Mouse (Mus musculus): ENCODE measurements around the gene Plxnc1. TPM values are rescaled to one million over a fixed set of nuclear protein-coding genes. Genes with fewer than 3 reads are reported as not detected.

Plxnc1 gene
- total and polyA plus RNA-seq, 2 experiments from 2014 or later, result 1.4 to 9.4 TPM

DNA sequence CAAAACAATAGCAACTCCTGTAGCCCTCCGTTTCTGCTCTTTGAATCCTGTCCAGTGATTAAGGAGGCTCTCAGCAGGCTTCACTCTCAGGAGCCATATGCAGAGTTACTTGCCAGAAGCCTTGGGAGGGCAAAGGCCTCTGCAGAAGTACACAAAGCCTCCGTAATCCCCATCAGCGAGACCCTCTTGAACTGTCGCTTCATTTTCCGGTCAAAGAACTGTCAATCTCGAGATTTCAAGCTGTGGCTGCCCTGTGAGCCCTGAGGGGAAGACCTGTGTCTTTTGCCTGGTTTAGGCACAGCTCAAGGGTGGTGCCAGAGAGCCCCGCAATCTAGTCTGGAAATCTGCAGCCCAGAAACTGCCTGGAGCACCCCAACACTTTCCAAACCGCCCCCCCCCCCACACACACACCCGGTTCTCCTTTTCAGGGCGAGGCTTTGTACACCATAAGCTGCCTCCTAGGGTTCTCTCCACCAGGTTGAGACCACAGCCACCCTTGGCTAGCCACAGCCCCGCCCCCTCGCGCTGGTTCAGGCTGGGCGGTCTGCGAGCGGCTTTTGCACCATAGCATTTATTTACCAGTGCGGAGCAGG, 2.1 kb downstream of the Plxnc1 start:
- Histone ChIP-seq H3K4me2 (ENCODE audit: low read depth, low read length) (peak overlapping the region; percentile 99), H3K4me3 (ENCODE audit: low read depth, low read length) (peak overlapping the region; percentile 82), H3K27me3 (ENCODE audit: control insufficient read depth, insufficient read depth, low read length) (peaks cover 52% of the 10 kb centered on the region), H3K27ac (ENCODE audit: low read depth) (no peak overlapping the region), H3K4me1 (ENCODE audit: control insufficient read depth, insufficient read depth) (peaks cover 15% of the 10 kb centered on the region), H3K9me3 (replicated peaks; ENCODE audit: control insufficient read depth, low read length) (no peaks in the 10 kb centered on the region), H3K36me3 (replicated peaks; ENCODE audit: control insufficient read depth, insufficient read depth, low read length) (no peaks in the 10 kb centered on the region), H3K9ac (replicated peaks; ENCODE audit: low read depth, low read length) (no peak overlapping the region)
- 9% methylated on average over 17 of the region's 17 CpGs for WGBS
- DNase-seq (ENCODE audit: low spot score), result no peak
- TF ChIP-seq EP300 (IDR thresholded peaks at IDR 0.05; ENCODE audit: low read depth), result no peak
- ATAC-seq (ENCODE audit: insufficient read depth, low read depth), result 0 out of 2 replicates have a peak, but pooled peaks have one; percentile 19

DNA sequence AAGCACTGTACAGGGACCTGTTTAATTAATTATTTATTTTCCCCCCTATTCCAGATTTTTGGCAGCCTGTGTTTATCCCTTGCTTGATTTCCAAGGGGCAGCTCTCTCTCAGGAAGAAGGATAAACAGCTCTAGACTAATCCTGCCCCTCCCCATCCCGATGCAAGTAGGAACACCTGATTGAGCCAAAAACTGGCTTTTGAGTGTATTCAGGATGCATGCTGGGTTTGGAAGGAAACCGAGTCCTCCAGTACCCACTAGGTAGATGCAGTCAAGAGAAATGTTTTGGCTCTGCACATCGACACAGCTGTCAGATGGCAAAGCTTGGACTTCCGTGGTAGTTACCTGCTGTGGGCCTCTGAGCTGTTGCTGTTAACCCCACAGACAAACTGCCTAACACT, 3.1 kb downstream of the Plxnc1 start:
- H3K27ac ChIP-seq (ENCODE audit: low read depth), result no peak overlapping the region
- H3K9me3 ChIP-seq (replicated peaks; ENCODE audit: control insufficient read depth, low read length), result no peaks in the 10 kb centered on the region
- H3K4me1 ChIP-seq (ENCODE audit: control insufficient read depth, insufficient read depth), result peaks cover 15% of the 10 kb centered on the region
- H3K4me2 ChIP-seq (ENCODE audit: low read depth, low read length), result no peak overlapping the region
- H3K27me3 ChIP-seq (ENCODE audit: control insufficient read depth, insufficient read depth, low read length), result peaks cover 50% of the 10 kb centered on the region
- TF ChIP-seq EP300 (IDR thresholded peaks at IDR 0.05; ENCODE audit: low read depth), result no peak
- TF ChIP-seq CTCF (IDR thresholded peaks at IDR 0.05; ENCODE audit: low read depth), result no peak
- ATAC-seq (ENCODE audit: insufficient read depth, low read depth) (no peak), DNase-seq (ENCODE audit: low spot score) (no peak)
- no peak overlapping the region for H3K9ac ChIP-seq (replicated peaks; ENCODE audit: low read depth, low read length)
- H3K4me3 ChIP-seq (ENCODE audit: low read depth, low read length), result no peak overlapping the region
- no peaks in the 10 kb centered on the region for H3K36me3 ChIP-seq (replicated peaks; ENCODE audit: control insufficient read depth, insufficient read depth, low read length)
- 46% methylated on average over 4 of the region's 4 CpGs for WGBS

GRCm38 (mm10) chr10:94940786-94941185, 3.8 kb downstream of the Plxnc1 start:
- Histone ChIP-seq H3K9ac (replicated peaks; ENCODE audit: low read depth, low read length) (no peak overlapping the region), H3K36me3 (replicated peaks; ENCODE audit: control insufficient read depth, insufficient read depth, low read length) (no peaks in the 10 kb centered on the region), H3K27me3 (ENCODE audit: control insufficient read depth, insufficient read depth, low read length) (peaks cover 42% of the 10 kb centered on the region), H3K9me3 (replicated peaks; ENCODE audit: control insufficient read depth, low read length) (no peaks in the 10 kb centered on the region), H3K4me1 (ENCODE audit: control insufficient read depth, insufficient read depth) (peaks cover 15% of the 10 kb centered on the region), H3K27ac (ENCODE audit: low read depth) (no peak overlapping the region), H3K4me3 (ENCODE audit: low read depth, low read length) (no peak overlapping the region), H3K4me2 (ENCODE audit: low read depth, low read length) (no peak overlapping the region)
- no peak for ATAC-seq (ENCODE audit: insufficient read depth, low read depth)
- no peak for TF ChIP-seq CTCF (IDR thresholded peaks at IDR 0.05; ENCODE audit: low read depth)
- TF ChIP-seq EP300 (IDR thresholded peaks at IDR 0.05; ENCODE audit: low read depth), result no peak
- WGBS, result 40% methylated on average over 7 of the region's 7 CpGs
- DNase-seq (ENCODE audit: low spot score), result no peak

GRCm38 (mm10) chr10:94940061-94940460, 4.6 kb downstream of the Plxnc1 start:
- TF ChIP-seq EP300 (IDR thresholded peaks at IDR 0.05; ENCODE audit: low read depth) (no peak), CTCF (IDR thresholded peaks at IDR 0.05; ENCODE audit: low read depth) (no peak)
- no peak overlapping the region for H3K27ac ChIP-seq (ENCODE audit: low read depth)
- no peaks in the 10 kb centered on the region for H3K9me3 ChIP-seq (replicated peaks; ENCODE audit: control insufficient read depth, low read length)
- H3K36me3 ChIP-seq (replicated peaks; ENCODE audit: control insufficient read depth, insufficient read depth, low read length), result no peaks in the 10 kb centered on the region
- ATAC-seq (ENCODE audit: insufficient read depth, low read depth) (no peak), DNase-seq (ENCODE audit: low spot score) (no peak)
- H3K4me2 ChIP-seq (ENCODE audit: low read depth, low read length), result no peak overlapping the region
- WGBS, result 40% methylated on average over 2 of the region's 2 CpGs
- no peak overlapping the region for H3K9ac ChIP-seq (replicated peaks; ENCODE audit: low read depth, low read length)
- H3K27me3 ChIP-seq (ENCODE audit: control insufficient read depth, insufficient read depth, low read length), result peaks cover 35% of the 10 kb centered on the region
- peaks cover 15% of the 10 kb centered on the region for H3K4me1 ChIP-seq (ENCODE audit: control insufficient read depth, insufficient read depth)
- no peak overlapping the region for H3K4me3 ChIP-seq (ENCODE audit: low read depth, low read length)

- no peaks in the 10 kb centered on the region for H3K36me3 ChIP-seq (replicated peaks; ENCODE audit: control insufficient read depth, insufficient read depth, low read length)
- no peak overlapping the region for H3K27ac ChIP-seq (ENCODE audit: low read depth)
- 83% methylated on average over 2 of the region's 2 CpGs for WGBS
- TF ChIP-seq CTCF (IDR thresholded peaks at IDR 0.05; ENCODE audit: low read depth) (no peak), EP300 (IDR thresholded peaks at IDR 0.05; ENCODE audit: low read depth) (no peak)
- H3K9me3 ChIP-seq (replicated peaks; ENCODE audit: control insufficient read depth, low read length), result no peaks in the 10 kb centered on the region
- H3K4me3 ChIP-seq (ENCODE audit: low read depth, low read length), result no peak overlapping the region
- H3K4me2 ChIP-seq (ENCODE audit: low read depth, low read length), result no peak overlapping the region
- H3K9ac ChIP-seq (replicated peaks; ENCODE audit: low read depth, low read length), result no peak overlapping the region
- peaks cover 29% of the 10 kb centered on the region for H3K27me3 ChIP-seq (ENCODE audit: control insufficient read depth, insufficient read depth, low read length)
- peaks cover 11% of the 10 kb centered on the region for H3K4me1 ChIP-seq (ENCODE audit: control insufficient read depth, insufficient read depth)
- ATAC-seq (ENCODE audit: insufficient read depth, low read depth), result no peak
- no peak for DNase-seq (ENCODE audit: low spot score)
Measured at GRCm38 (mm10) chr10:94938899-94939298, 5.7 kb downstream of the Plxnc1 start.

DNA sequence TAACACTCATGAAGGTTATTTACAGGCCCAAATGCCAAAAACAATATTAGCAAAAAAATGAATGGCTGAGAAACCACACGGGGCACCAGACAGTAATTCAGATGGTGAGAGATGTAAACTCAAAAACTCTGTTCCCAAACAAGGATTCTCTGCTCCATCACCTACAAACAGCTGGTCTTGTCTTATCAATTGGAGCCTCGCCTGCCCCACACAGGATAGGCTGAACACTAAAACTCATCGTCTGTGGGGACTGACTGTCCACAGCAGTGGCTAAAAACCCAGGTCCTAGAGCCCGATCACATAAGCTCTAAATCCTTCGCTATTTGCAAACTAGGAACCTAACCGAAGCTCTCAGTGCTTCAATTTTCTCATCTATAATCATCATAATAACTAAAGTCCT, 6.3 kb downstream of the Plxnc1 start:
- no peak for TF ChIP-seq EP300 (IDR thresholded peaks at IDR 0.05; ENCODE audit: low read depth)
- TF ChIP-seq CTCF (IDR thresholded peaks at IDR 0.05; ENCODE audit: low read depth), result no peak
- Histone ChIP-seq H3K4me1 (ENCODE audit: control insufficient read depth, insufficient read depth) (peaks cover 6% of the 10 kb centered on the region), H3K4me3 (ENCODE audit: low read depth, low read length) (no peak overlapping the region), H3K27me3 (ENCODE audit: control insufficient read depth, insufficient read depth, low read length) (peaks cover 23% of the 10 kb centered on the region), H3K9ac (replicated peaks; ENCODE audit: low read depth, low read length) (no peak overlapping the region), H3K9me3 (replicated peaks; ENCODE audit: control insufficient read depth, low read length) (no peaks in the 10 kb centered on the region), H3K36me3 (replicated peaks; ENCODE audit: control insufficient read depth, insufficient read depth, low read length) (no peaks in the 10 kb centered on the region), H3K27ac (ENCODE audit: low read depth) (no peak overlapping the region), H3K4me2 (ENCODE audit: low read depth, low read length) (no peak overlapping the region)
- DNase-seq (ENCODE audit: low spot score), result no peak
- no peak for ATAC-seq (ENCODE audit: insufficient read depth, low read depth)
- WGBS, result 71% methylated on average over 6 of the region's 6 CpGs

Measured in heart, postnatal 0 days (tissue).